Mouse (Mus musculus): ENCODE measurements at regions not wholly inside any gene's neighbourhood (a gene's known extent, or its start where the extent isn't known, plus 50 kb on each side); places are given as distances from the start of the nearest gene placed in this dataset.

DNA sequence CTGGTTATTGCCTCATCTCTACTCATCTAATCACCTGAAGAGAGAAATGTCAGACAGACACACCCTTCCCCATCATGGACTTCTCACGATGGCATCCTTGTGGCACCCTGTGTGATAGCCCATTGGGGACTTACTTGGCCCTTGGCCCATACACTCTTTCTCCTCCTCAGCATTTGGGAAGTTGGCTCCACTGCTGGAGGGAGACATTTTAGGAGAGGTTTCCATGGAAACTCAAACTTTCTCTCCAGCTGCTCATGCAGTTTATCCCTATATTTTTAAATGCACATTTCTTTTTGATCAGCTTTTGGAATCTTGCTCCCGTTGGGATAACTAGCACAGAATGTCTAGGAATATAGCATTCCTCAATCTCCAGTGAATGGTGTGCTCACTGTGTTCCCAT, 377.7 kb upstream of the Gria1 start:
- no peak overlapping the region for H3K9ac ChIP-seq (ENCODE audit: low read length)
- H3K36me3 ChIP-seq (ENCODE audit: control insufficient read depth, insufficient read depth, low read length): no peaks in the 10 kb centered on the region
- no peak overlapping the region for H3K4me2 ChIP-seq (ENCODE audit: low read depth, low read length)
- H3K4me3 ChIP-seq (ENCODE audit: low read length): no peak overlapping the region
- H3K9me3 ChIP-seq (ENCODE audit: control insufficient read depth, low read length): no peaks in the 10 kb centered on the region
- no peaks in the 10 kb centered on the region for H3K4me1 ChIP-seq (replicated peaks; ENCODE audit: control insufficient read depth, insufficient read depth, low read length)
- no peak overlapping the region for H3K27ac ChIP-seq (ENCODE audit: low read length)
- no peaks in the 10 kb centered on the region for H3K27me3 ChIP-seq (ENCODE audit: control insufficient read depth, insufficient read depth, low read depth, low read length)
- ATAC-seq (ENCODE audit: low read depth): no peak
- 55% methylated on average over 2 of the region's 2 CpGs for WGBS

DNA sequence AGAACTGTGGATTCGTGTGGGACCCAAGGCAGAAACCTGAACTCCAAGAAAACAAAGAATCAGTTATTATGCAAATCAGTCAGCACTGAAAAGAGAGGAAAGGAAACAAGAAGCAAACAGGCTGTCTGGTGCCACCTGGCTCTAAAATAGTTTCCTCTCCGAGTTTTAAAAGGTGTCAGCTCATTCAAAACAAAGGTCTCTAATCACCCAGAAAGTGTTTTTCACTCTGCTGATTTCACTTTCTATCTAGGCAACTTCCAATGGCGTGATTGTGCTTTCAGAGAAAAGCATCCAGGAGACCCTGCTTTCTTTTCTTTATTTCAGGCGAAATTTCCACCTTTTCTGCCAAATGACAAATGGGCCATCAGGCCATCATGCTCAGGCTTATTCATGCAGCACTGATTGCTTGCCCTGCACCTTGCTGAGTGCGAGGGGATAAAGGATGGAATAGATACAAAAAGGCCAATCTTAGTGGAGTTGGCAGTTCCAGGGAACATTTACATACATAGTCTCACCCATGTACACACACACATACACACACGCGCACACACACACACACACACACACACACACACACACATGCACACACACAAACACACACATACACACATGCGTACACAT, 374.5 kb upstream of the Gria1 start:
- Histone ChIP-seq H3K9me3 (ENCODE audit: control insufficient read depth, low read length) (no peaks in the 10 kb centered on the region), H3K4me1 (replicated peaks; ENCODE audit: control insufficient read depth, insufficient read depth, low read length) (no peaks in the 10 kb centered on the region), H3K4me3 (ENCODE audit: low read length) (no peak overlapping the region), H3K27ac (ENCODE audit: low read length) (no peak overlapping the region), H3K9ac (ENCODE audit: low read length) (no peak overlapping the region), H3K27me3 (ENCODE audit: control insufficient read depth, insufficient read depth, low read depth, low read length) (no peaks in the 10 kb centered on the region), H3K36me3 (ENCODE audit: control insufficient read depth, insufficient read depth, low read length) (no peaks in the 10 kb centered on the region), H3K4me2 (ENCODE audit: low read depth, low read length) (no peak overlapping the region)
- ATAC-seq (ENCODE audit: low read depth): no peak
- 67% methylated on average over 8 of the region's 8 CpGs for WGBS

DNA sequence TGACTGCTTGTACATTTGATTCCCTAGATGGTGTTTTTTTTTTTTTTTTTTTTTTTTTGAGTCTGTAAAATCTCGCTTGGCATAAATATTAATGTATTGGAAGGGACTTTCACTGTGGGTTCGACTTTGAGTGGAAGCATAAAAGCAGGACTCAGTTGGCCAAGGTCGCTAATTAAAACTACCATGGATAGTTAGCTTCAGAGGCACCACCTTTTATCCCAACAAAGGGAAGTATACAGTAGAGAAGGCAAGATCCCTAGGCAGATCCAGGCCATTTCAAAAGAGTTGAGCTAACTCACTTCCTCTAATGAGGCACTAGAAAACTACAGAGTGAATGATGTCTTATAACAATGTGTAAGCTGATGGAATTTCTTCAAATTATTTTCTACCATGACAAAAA, 369.5 kb upstream of the Gria1 start:
- WGBS: 80% methylated on average over 3 of the region's 3 CpGs
- H3K4me2 ChIP-seq (ENCODE audit: low read depth, low read length): no peak overlapping the region
- no peaks in the 10 kb centered on the region for H3K4me1 ChIP-seq (replicated peaks; ENCODE audit: control insufficient read depth, insufficient read depth, low read length)
- H3K9ac ChIP-seq (ENCODE audit: low read length): no peak overlapping the region
- H3K27me3 ChIP-seq (ENCODE audit: control insufficient read depth, insufficient read depth, low read depth, low read length): no peaks in the 10 kb centered on the region
- H3K9me3 ChIP-seq (ENCODE audit: control insufficient read depth, low read length): no peaks in the 10 kb centered on the region
- ATAC-seq (ENCODE audit: low read depth): no peak
- no peaks in the 10 kb centered on the region for H3K36me3 ChIP-seq (ENCODE audit: control insufficient read depth, insufficient read depth, low read length)
- no peak overlapping the region for H3K27ac ChIP-seq (ENCODE audit: low read length)
- H3K4me3 ChIP-seq (ENCODE audit: low read length): no peak overlapping the region
